Mouse (Mus musculus): ENCODE results near the gene Swap70.
"Not testable (repeated sequence)": the region's sequence is repeated elsewhere in the genome, so short reads cannot be mapped to it uniquely, and the experiment has no call there.

The Swap70 gene

DNA sequence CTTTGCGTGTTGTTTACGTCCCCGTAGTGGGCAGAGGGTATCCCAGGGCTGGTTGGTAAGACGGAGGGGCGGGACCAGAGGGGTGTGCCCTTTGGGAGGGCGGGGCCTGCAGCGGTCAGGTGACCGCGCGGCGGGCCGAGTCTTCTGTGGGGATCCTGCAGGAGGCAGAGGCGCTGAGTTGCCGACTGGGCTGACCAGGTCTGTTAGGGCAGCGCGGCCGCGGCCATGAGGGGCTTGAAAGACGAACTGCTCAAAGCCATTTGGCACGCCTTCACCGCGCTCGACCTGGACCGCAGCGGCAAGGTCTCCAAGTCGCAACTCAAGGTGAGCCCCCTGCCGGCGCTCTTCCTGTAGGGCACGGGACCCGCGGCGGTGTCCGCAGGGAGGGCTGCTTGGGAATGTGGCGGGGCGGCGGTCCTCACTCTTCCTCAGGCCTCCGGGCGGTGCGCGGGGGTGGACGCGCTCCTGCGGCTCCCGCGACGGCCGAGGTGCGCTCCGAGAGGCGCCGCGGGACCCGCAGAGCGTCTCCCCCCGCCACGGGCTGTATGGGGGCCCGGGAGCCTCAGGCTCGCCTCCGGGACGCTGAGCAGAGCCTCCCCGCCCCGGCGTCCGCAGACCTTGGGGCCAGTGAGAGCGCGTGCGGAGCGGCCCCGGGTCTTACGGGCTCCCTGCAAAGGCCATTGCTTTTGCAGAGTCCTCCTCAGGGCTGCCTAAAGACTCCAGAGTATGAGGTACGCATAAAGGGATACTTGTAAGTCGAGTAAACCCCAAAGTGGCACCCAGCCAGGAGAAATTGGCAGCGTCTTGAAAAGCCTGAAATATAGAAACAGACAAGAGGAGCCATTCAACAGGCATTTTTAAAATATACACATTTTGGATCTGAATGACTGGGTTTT is at the start of gene Swap70:
Gene Swap70, plus strand, starts transcription at position 126 of the 896 bp plus-strand sequence.
- peak; percentile 93 for DNase-seq

DNA sequence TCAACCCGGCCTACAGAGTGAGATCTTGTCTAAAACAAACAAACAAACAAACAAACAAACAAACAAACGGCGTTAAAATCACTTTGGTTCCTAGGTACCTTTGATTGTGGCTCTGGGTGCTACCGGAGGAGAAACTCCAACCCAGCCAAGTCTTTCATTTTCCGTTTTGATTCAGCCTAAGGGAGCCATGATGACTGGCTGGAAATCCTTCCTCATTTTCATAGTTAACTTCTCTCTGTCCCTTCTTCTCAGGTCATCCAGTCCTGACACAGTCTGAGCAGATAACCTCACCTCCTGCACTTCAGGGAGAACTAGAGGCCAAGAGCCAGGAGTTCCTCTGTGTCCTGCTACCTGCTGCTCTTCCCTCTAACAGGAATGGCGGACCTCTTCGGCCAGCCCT is 42.3 kb upstream of the Swap70 start:
- no peak for DNase-seq

DNA sequence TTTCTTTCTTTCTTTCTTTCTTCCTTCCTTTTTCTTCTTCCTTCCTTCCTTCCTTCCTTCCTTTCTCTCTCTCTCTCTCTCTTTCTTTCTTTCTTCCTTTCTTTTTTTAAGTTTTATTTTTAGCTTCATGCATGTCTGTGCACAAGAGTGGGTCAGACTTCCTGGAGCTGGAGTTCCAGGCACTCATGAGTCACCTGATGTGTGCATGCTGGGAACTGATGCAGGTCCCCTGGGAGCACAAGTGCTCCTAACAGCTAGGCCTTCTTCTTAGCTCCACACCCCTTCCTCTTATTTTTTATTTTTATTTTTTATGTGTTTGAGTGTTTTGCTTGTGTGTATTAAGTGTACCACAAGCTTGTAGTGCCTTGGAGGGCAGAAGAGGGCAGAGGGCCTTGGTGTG is 40.9 kb upstream of the Swap70 start:
- DNase-seq, result no peak

DNA sequence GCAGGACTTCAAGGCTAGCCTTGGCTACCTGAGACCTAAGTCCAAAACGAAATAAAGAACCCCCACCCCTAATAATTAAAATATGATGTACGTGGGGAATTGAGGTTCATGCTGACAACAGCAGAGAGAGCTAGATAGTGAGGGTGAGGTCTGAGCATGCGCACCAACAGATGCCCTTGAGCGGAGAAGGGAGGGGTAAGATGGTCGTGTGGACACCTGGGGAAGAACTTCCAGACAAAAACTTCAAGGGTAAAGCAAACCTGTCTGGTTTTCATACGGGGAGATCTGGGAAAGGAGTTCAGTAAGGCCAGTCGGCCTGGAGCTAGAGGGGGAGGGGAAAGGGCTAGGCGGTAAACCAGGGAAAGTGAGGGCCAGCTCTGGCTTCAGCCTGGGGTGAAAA is 40.1 kb upstream of the Swap70 start:
- no peak for DNase-seq

DNA sequence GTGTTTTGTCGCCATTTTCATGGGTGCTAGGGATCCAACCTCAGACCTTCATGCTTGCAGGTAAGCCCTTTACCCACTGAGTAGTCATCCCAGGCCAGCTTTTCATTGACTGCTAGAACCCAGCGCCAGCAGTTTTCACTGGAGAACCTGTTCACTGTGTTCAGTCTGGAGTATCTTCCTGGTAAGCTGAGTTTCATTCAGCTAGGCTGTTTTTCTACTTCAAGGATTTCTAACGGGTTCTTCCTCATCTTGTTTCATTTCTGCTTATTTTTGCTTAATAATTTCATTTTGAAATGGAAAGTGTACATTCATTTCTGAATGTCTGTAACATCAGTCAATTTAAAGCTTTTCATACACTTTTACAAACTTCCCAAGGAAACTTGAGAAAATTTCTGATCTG is 36.9 kb upstream of the Swap70 start:
- no peak for DNase-seq

DNA sequence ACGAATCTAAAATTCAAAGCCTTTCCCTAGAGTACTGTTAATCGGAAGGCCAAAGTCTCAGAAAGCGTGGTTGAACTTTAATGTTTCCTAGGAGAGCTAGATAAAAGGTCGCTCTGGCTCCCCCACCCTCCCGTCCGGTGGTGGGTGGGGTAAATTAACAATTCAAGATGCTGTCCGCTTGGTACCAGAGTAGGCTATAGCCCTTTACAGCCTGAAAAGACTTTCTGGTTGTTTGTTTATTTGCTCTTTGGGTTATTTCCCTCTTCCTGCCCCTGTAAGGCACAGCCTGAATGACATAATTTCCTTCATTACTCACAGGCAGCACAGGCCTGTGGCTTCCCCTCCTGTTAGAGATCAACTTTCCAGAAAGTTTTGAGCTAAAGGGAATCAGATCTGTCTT is 31.6 kb upstream of the Swap70 start:
- DNase-seq, result no peak

DNA sequence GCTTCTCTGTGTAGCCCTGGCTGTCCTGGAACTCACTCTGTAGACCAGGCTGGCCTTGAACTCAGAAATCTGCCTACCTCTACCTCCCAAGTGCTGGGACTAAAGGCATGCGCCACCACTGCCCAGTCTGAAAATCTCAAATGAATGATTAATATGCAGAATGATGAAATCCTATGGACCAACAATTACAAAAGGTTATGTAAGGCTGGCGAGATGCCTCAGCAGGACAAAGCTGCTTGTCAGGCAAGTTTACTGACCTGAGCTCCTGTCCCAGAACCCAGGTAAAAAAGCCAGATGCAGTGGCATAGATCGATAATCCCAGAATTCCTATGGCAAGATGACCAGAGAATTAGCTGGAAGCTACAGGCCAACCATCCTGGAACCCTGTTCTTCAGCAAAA is 28.3 kb upstream of the Swap70 start:
- DNase-seq, result no peak

DNA sequence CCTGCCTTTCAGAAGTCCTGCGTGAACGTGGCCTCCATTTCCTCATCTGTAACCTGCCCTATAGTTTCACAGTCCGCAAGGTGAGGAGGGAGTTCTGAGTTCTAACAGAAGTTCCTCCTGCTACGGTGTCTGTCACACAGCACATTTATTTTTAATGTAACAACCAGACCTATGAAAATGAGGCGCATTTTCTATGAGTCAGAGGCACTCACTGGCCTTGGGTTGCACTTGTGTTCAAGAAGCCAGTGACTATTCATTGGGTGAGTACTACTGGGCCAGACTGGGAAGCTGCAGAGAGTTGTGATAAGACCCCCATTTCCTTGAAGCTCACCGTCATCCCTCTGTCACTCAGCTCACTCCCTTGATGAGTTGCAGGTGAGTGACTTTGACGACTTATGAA is 24.3 kb upstream of the Swap70 start:
- no peak for DNase-seq

DNA sequence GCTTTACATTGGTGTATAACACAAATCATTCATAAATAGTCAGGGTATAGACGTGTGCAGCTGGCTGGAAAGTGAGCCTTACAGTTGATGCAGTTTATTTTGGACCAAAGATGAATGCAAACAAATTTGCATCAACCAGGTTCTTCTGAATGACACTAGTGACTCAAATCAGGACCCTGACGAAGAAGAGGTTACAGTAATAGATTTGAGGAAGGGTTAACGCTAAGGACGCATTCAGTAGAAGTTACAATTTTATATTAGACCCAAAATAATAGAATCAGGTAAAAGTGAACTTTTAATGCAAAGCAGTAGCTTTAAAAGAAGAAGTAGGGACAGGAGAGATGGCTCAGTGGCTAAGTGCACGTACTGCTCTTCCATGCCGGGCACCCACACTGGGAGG is 19.6 kb upstream of the Swap70 start:
- no peak for DNase-seq

DNA sequence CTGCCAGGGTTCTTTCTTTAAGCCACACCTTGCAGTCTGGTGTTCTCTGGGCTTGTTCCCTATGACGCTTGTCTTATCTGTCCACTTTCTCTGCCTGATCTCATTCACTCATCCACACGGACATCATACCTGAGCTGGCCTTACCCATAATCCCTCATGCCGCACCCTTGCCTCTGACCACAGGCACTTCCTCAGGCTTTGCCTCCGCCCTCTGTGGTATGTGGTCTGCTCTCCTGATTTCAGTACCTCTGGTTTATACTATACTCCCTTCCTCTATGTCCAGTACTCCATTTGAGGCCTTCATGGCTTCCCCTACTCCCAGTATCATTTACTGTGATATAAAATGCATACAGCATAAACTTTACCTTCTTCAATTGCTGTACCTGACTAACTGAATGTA is 17.3 kb upstream of the Swap70 start:
- DNase-seq, result no peak

DNA sequence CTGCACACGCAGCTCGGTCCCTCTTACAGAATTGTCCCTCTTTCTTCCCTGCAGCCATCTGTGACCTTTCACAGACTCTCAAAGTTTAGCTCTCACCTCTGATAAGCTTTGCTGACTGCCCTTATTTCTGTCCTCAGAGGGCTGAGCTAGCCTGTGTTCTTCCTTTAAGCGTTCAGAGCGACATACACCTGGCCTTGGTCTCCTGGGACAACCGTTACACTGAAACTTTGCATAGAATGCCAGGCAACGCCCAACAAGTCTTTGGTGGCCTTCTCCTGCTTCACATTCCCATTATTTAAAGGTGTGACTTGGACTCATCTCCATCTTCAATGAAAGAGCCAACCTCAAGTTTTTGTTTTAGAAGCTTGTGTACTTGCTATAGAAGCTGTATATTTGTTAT is 13.2 kb upstream of the Swap70 start:
- DNase-seq, result no peak

DNA sequence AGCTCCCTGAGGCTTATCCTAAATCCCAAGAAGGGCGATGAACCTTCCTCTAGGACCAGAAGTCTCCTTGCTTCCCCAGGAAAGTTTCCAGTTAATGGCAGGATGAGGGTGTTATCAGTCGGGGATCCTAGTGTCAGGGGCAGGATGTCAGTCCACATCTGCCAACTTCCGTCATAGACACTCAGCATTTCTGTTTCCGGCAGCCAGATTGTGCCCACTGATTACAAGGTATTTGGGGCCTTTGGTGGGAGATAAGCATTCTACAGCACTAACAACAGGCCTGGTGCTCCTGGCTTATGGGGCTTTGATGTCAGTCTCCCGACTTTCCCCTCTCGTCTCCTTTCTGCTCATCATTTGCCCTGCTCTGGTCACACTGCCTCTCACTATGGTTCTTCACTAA is 12.1 kb upstream of the Swap70 start:
- DNase-seq, result no peak

DNA sequence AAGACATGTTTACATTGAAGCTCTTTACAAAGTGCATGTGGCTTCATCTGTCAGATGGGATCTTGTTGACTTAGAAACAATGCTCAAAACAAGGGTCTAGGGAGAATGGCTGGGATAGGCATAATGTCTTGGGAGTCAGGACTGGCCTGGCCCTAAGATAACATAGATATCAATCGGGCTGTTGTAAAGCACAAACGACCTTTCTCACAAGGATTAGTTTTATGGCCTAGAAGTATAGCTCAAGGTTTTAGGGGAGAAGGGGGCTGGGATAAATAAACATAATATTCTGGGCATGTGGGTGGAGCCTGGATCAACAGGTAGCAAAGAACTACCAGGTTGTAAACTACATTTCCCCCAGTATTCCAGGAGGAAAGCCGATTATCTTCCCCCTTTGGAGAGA is 10.5 kb upstream of the Swap70 start:
- no peak for DNase-seq

DNA sequence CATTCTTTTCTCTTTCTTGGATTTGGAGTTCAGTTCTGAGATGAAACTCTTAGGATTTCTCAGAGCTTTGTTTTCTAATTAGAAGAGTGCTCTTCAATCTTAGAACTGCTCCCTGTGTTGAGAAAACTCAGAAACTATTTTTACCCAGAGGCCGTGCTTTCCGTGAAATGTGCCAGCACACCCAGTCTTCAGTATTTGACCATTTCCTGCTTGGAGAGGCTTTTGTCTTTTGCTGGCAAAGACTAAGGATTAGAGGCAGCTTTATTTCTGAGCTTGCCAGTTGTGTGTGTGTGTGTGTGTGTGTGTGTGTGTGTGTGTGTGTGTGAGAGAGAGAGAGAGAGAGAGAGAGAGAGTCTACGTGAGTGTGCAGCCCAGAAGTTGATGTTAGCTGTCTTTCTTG is 6.6 kb upstream of the Swap70 start:
- DNase-seq, result no peak

DNA sequence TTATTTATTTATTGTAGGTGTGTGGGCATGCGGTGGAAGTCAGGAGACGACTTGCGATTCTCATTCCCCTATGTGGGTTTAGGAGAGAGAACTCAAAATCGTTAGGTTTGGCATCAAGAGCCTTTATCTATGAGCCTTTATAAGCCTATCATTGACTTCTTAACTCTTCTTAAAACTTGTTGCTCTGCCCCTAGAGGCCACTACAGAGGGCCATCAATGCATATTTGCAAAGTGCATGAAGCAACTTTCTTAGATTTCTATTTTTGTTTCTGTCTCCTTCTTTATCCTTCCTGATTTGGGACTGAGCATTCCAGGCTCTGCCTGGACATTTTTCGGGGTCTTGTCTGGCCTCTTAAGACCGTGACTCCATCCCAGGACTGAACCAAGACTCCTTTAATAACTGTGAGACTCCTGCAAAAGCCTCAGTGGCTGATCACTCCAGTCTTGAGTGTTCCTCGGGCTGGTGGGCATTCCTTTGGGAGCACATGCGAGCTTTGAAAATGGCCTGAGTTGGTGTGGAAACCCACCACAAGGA is 393 bp upstream of the Swap70 start:
- no peak for DNase-seq

DNA sequence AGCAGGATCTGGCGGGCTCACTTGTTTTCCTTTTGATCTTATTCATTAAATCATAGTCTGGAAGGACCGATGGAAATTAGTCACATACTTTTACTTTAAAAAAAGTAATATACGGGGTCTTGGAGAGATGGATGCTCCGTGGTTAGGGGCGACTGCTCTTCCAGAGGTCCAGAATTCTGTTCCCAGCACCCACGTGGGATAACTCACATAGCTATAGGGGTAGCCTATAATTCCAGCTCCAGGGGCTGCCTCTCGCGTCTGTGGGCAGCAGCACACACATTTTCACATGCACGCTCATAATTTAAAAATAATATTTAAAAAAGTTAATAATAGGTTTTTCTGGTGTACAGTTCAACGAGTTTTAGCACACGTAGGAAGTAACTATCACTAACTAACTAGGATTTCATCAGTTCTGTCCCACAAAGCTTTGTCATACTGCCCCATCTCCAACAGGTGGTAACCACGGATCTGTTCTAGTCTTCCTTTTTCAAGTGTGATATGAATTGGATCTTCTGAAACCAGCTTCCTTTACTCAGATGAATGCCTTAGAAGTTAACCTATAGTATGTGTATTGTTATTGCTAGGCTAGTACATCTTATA is 1.2 kb downstream of the Swap70 start:
- no peak for DNase-seq

DNA sequence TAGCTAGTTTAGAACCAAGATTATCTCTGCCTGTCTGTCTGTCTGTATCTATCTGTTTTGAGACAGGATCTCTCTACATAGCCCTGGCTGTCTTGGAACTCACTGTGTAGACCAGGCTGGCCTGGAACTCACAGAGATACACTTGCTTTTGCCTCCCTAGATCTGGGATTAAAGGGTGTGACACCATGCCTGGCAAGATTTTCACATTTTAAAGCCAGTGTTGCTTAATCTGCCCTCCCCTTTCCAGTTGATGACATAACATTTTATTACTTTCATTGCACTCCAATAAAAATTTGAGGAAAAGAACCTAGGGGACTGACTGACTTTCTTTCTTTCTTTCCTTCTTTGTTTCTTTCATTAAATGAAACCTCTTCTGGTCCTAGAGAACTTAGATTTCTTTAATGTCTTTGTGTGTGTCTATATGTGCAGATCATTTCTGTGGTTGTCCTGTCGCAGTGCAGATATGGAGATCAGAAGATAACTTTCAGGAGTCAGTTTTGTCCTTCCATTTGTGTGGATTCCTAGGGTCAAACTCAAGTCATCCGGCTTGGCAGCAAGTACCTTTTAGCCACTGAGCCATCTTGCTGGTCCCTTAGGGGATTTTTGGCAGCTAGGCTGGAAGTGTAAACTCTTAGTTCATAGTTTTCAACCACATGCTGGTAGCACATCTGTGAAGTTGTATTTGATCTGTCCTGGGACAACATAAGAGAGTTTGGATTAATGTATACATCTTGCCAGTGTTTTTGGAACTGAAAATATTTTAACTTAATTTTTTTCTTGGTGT is 2.4 kb downstream of the Swap70 start:
- DNase-seq, result no peak

DNA sequence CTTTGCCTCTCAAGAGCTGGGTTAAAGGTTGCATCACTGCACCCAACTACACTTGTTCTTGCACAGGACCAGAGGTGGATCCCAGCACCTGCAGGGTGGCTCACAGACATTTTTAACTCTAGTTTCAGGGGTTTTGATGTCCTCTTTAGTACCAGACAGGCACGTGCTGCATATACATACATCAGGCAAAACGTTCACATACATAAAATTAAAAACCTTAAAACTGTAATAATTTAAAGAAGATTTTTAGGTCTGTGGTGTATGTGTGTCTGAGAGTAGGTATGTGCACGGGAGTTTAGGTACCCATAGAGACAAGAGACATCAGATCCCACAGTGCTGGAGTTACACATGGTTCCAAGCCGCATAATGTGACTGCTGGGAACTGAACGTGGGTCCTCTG is 5.0 kb downstream of the Swap70 start:
- DNase-seq, result no peak

DNA sequence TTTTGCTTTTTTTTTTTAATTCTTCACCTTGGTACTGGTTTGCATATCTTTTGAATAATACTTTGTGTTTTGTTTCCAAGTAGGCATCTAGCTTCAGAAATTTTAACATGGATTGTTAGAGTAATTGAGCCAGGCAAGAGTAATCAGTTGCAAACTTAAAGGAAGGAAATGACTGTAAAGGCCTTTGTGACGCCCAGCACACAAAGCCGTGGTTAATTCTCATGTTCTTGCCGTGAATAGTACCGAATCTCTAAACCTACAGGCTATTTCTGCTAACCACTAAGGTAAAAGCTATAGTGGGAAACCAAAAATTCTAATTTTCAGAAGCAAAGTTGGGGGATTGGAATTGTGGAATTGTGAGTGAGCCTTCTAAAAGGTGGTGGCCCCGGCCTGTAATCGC is 8.5 kb downstream of the Swap70 start:
- no peak for DNase-seq

DNA sequence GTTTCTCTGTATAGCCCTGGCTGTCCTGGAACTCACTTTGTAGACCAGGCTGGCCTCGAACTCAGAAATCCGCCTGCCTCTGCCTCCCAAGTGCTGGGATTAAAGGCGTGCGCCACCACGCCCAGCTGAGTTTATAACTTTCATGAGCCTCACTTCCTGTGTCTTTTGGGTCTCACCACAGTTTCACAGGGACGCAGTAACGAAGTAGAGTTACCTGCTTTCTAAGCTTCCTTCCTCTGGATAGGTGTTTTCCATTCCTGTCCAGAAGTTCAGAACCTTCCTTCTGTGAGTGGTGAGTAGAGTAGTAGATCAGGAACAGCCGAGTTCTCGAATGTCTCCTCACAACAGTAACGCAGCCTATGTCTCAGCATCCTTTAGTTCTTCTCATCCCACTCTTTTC is 9.6 kb downstream of the Swap70 start:
- not testable (repeated sequence) for DNase-seq

DNA sequence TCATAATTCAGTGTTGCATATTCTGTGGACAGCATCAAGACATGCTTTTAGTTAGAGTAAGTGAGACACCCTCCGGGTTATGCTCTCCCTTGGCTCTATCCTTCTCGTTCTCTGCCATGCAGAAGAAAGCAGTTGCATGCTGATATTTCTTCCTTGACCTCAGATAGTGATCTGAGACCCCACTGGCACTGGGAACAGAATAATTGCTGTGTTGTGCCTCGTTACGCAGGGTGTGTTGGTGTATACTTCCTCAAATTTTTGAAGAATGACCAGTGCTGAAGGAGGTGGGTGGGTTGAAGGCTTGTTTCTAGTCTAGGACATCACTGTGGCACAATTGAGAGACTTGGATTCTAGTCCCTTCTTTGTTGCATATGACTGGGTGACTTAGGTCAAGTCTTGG is 14.6 kb downstream of the Swap70 start:
- no peak for DNase-seq

DNA sequence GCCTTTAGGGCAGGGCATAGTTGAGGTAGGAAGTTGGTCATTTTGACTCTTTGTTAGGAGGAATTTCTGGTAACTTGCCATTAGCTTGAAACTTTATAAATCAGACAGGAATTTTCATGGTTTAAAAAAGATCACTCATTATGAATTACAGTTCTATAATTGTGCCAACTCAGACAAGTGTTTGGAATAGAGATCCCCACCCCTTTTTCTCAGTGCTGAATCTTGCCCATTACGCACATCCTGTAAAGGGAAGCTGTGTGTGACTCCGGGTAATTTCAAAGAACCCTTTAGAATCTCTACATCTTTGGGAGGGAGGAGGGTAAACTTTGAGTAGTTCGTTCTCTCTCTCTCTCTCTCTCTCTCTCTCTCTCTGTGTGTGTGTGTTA is 15.9 kb downstream of the Swap70 start:
- no peak for DNase-seq

DNA sequence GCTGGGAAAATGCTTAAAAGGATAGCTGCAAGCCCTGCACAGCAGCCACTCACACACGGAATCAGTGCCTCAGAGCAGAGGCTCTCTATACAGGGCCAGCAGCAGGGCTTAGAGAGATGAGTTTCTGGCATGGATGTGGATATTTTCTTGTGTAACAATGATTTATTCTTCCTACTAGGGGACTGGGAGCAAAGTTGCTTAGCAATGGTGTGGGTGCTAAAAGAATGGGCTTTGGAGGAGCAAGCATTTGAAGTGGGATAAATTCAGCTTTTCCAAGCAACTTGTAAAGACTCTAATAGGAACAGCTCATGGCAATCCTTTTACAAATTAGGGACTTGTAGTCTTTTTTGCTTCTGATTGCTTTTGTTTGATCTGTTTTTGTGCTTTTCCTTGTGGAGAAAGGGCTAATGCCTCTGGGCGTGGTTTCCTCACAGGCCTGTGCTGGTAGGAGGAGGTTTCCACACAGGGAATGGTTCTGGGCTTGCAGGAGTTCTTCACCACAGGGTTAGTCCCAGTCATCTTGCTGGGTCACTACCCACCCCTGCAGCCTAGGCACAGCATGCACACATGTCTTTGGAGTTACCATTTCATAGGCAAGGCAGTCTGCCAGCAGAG is 16.4 kb downstream of the Swap70 start:
- no peak for DNase-seq

Measured in retina, postnatal 1 day (tissue).